Mouse (Mus musculus): ENCODE measurements around the gene Rbfox1.

The Rbfox1 gene

GRCm38 (mm10) chr16:5992045-5993011 is 107.2 kb downstream of the Rbfox1 start:
- DNase-seq (ENCODE audit: low read depth, low spot score), result no peak

GRCm38 (mm10) chr16:5997136-5997535 is 112.0 kb downstream of the Rbfox1 start:
- DNase-seq (ENCODE audit: low read depth, low spot score), result no peak

GRCm38 (mm10) chr16:5997651-5998050 is 112.5 kb downstream of the Rbfox1 start:
- DNase-seq (ENCODE audit: low read depth, low spot score), result no peak

GRCm38 (mm10) chr16:6000016-6000415 is 114.9 kb downstream of the Rbfox1 start:
- DNase-seq (ENCODE audit: low read depth, low spot score), result no peak

- DNase-seq (ENCODE audit: low read depth, low spot score), result no peak
These were observed 121.8 kb downstream of the Rbfox1 start for GRCm38 (mm10) chr16:6006996-6007395.

- no peak for DNase-seq (ENCODE audit: low read depth, low spot score)
These were observed 127.7 kb downstream of the Rbfox1 start for GRCm38 (mm10) chr16:6012853-6013252.

- no peak for DNase-seq (ENCODE audit: low read depth, low spot score)
These were observed 133.5 kb downstream of the Rbfox1 start for GRCm38 (mm10) chr16:6018639-6019038.

- DNase-seq (ENCODE audit: low read depth, low spot score), result no peak
These were observed 134.2 kb downstream of the Rbfox1 start for GRCm38 (mm10) chr16:6019361-6019760.

- no peak for DNase-seq (ENCODE audit: low read depth, low spot score)
These were observed 146.1 kb downstream of the Rbfox1 start for GRCm38 (mm10) chr16:6031280-6031679.

- DNase-seq (ENCODE audit: low read depth, low spot score), result no peak
These were observed 147.4 kb downstream of the Rbfox1 start for GRCm38 (mm10) chr16:6032563-6032962.

GRCm38 (mm10) chr16:6034876-6035275 is 149.7 kb downstream of the Rbfox1 start:
- DNase-seq (ENCODE audit: low read depth, low spot score), result no peak

GRCm38 (mm10) chr16:6037009-6037408 is 151.9 kb downstream of the Rbfox1 start:
- DNase-seq (ENCODE audit: low read depth, low spot score), result no peak

GRCm38 (mm10) chr16:6042766-6043165 is 157.6 kb downstream of the Rbfox1 start:
- no peak for DNase-seq (ENCODE audit: low read depth, low spot score)

- DNase-seq (ENCODE audit: low read depth, low spot score), result no peak
These were observed 163.4 kb downstream of the Rbfox1 start for GRCm38 (mm10) chr16:6048601-6049000.

GRCm38 (mm10) chr16:6062495-6062894 is 177.3 kb downstream of the Rbfox1 start:
- DNase-seq (ENCODE audit: low read depth, low spot score), result no peak

GRCm38 (mm10) chr16:6065481-6065880 is 180.3 kb downstream of the Rbfox1 start:
- no peak for DNase-seq (ENCODE audit: low read depth, low spot score)

GRCm38 (mm10) chr16:6075442-6076050 is 190.4 kb downstream of the Rbfox1 start:
- no peak for DNase-seq (ENCODE audit: low read depth, low spot score)

- DNase-seq (ENCODE audit: low read depth, low spot score), result no peak
These were observed 193.9 kb downstream of the Rbfox1 start for GRCm38 (mm10) chr16:6079017-6079416.

GRCm38 (mm10) chr16:6084701-6085365 is 199.7 kb downstream of the Rbfox1 start:
- DNase-seq (ENCODE audit: low read depth, low spot score), result no peak

GRCm38 (mm10) chr16:6086200-6086599 is 201.0 kb downstream of the Rbfox1 start:
- no peak for DNase-seq (ENCODE audit: low read depth, low spot score)

GRCm38 (mm10) chr16:6091326-6092123 is 206.4 kb downstream of the Rbfox1 start:
- DNase-seq (ENCODE audit: low read depth, low spot score), result no peak

All from CD4-positive helper T cell, adult 2 months (primary cell).